ENCODE assay signal across 25 mouse cellular contexts in the genomic region with DNA sequence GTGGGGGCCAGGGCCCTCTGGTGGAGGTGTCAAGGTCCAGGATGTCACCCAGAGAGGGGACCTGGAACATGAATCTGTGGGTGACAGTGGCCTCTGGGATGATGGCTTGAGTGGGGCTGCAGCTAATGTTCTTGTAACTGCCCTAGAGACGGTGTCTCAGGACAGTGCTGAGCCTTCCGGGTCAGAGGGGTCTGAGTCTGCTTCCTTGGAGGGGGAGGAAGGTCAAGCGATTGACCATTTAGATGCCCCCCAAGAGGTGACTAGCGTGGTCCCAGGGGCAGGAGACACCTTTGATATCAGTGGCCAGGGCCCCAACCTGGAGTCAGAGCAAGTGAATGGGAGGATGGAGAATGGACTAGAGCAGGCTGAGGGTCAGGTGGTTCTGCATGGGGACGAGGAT. TPM values are rescaled to one million over a fixed set of nuclear protein-coding genes. Genes with fewer than 3 reads are reported as not detected.
DNase-seq lines count a peak whose midpoint lies in the region; ATAC-seq and TF ChIP-seq lines count a peak whose summit lies in the region.
"Had no signal": no experiment of that assay in that cellular context is flagged by ENCODE, and none has a peak within 500 bp of the region (broad histone marks: within the 10 kb centered on the region; RNA-seq: fewer than 3 reads in every experiment).

No protein-coding gene starts in this region.

- 0 out of 2 replicates have a peak overlapping the region, but pooled peaks have one; percentile 14 for H3K27ac ChIP-seq in forebrain, embryonic 13.5 days
- H3K27ac ChIP-seq in forebrain, postnatal 0 days (ENCODE audit: low read depth, low read length) = no peak overlapping the region
- peak overlapping the region; percentile 95; the same call in 1 of the 2 replicates for H3K27ac ChIP-seq in midbrain, embryonic 10.5 days (replicated peaks)
- no peak overlapping the region for H3K27ac ChIP-seq in midbrain, embryonic 14.5 days (replicated peaks; ENCODE audit: low read depth, low read length)
- no peak overlapping the region for H3K27ac ChIP-seq in neural tube, embryonic 11.5 days (ENCODE audit: low read depth, low read length)
- H3K27ac ChIP-seq in neural tube, embryonic 15.5 days (replicated peaks) = no peak overlapping the region
- H3K27ac ChIP-seq: embryonic facial prominence, embryonic 15.5 days; hindbrain, embryonic 14.5 days had no signal

- 86% methylated on average over 5 of the region's 5 CpGs for WGBS in forebrain, embryonic 13.5 days
- 84% methylated on average over 5 of the region's 5 CpGs for WGBS in forebrain, postnatal 0 days
- 79% methylated on average over 5 of the region's 5 CpGs for WGBS in midbrain, embryonic 10.5 days
- 87% methylated on average over 5 of the region's 5 CpGs for WGBS in midbrain, embryonic 14.5 days
- WGBS in neural tube, embryonic 11.5 days = 83% methylated on average over 5 of the region's 5 CpGs
- WGBS in neural tube, embryonic 15.5 days = 87% methylated on average over 5 of the region's 5 CpGs

- no peaks in the 10 kb centered on the region for H3K9me3 ChIP-seq in forebrain, embryonic 13.5 days (replicated peaks)
- H3K9me3 ChIP-seq in forebrain, postnatal 0 days (ENCODE audit: low read length) = no peaks in the 10 kb centered on the region
- H3K9me3 ChIP-seq in midbrain, embryonic 10.5 days (replicated peaks) = no peaks in the 10 kb centered on the region
- H3K9me3 ChIP-seq in midbrain, embryonic 14.5 days (ENCODE audit: control insufficient read depth, low read length) = no peaks in the 10 kb centered on the region
- H3K9me3 ChIP-seq in neural tube, embryonic 11.5 days (ENCODE audit: control insufficient read depth, low read length) = no peaks in the 10 kb centered on the region
- H3K9me3 ChIP-seq in neural tube, embryonic 15.5 days (replicated peaks) = no peaks in the 10 kb centered on the region
- H3K9me3 ChIP-seq: embryonic facial prominence, embryonic 15.5 days; heart, embryonic 10.5 days had no signal

- no peak overlapping the region for H3K9ac ChIP-seq in forebrain, embryonic 13.5 days
- H3K9ac ChIP-seq in forebrain, postnatal 0 days = no peak overlapping the region
- no peak overlapping the region for H3K9ac ChIP-seq in midbrain, embryonic 14.5 days (replicated peaks; ENCODE audit: low read length)
- H3K9ac ChIP-seq in neural tube, embryonic 11.5 days (ENCODE audit: low read length) = peak overlapping the region; percentile 22; the same call in 1 of the 2 replicates
- H3K9ac ChIP-seq in neural tube, embryonic 15.5 days (replicated peaks) = no peak overlapping the region
- H3K9ac ChIP-seq: embryonic facial prominence, embryonic 15.5 days; hindbrain, embryonic 14.5 days had no signal

- peaks cover 62% of the 10 kb centered on the region for H3K4me1 ChIP-seq in forebrain, embryonic 13.5 days
- peaks cover 7% of the 10 kb centered on the region; the same call in 1 of the 2 replicates for H3K4me1 ChIP-seq in forebrain, postnatal 0 days (ENCODE audit: insufficient read depth)
- H3K4me1 ChIP-seq in midbrain, embryonic 10.5 days = peaks cover 91% of the 10 kb centered on the region
- peaks cover 17% of the 10 kb centered on the region for H3K4me1 ChIP-seq in midbrain, embryonic 14.5 days (ENCODE audit: control insufficient read depth, insufficient read depth, low read length)
- peaks cover 47% of the 10 kb centered on the region for H3K4me1 ChIP-seq in neural tube, embryonic 11.5 days (ENCODE audit: control insufficient read depth, insufficient read depth, low read length)
- H3K4me1 ChIP-seq in neural tube, embryonic 15.5 days = peaks cover 47% of the 10 kb centered on the region

- no peaks in the 10 kb centered on the region for H3K27me3 ChIP-seq in forebrain, embryonic 13.5 days
- H3K27me3 ChIP-seq in forebrain, postnatal 0 days (ENCODE audit: insufficient read depth, low read length) = no peaks in the 10 kb centered on the region
- H3K27me3 ChIP-seq in midbrain, embryonic 10.5 days (ENCODE audit: low read depth, poor library complexity, severe bottlenecking) = no peaks in the 10 kb centered on the region; the same call in 1 of the 2 replicates
- H3K27me3 ChIP-seq in midbrain, embryonic 14.5 days (ENCODE audit: control insufficient read depth, insufficient read depth, low read length) = no peaks in the 10 kb centered on the region
- H3K27me3 ChIP-seq in neural tube, embryonic 11.5 days (ENCODE audit: control insufficient read depth, insufficient read depth, low read length) = no peaks in the 10 kb centered on the region
- H3K27me3 ChIP-seq in neural tube, embryonic 15.5 days (replicated peaks) = no peaks in the 10 kb centered on the region
- H3K27me3 ChIP-seq: embryonic facial prominence, embryonic 15.5 days; Patski had no signal

- H3K4me3 ChIP-seq in forebrain, embryonic 13.5 days = no peak overlapping the region
- H3K4me3 ChIP-seq in forebrain, postnatal 0 days (ENCODE audit: low read depth, low read length) = no peak overlapping the region
- 0 out of 2 replicates have a peak overlapping the region, but pooled peaks have one; percentile 2 for H3K4me3 ChIP-seq in midbrain, embryonic 10.5 days
- H3K4me3 ChIP-seq in midbrain, embryonic 14.5 days (replicated peaks; ENCODE audit: low read depth, low read length) = no peak overlapping the region
- H3K4me3 ChIP-seq in neural tube, embryonic 11.5 days (ENCODE audit: low read depth, low read length) = no peak overlapping the region
- no peak overlapping the region for H3K4me3 ChIP-seq in neural tube, embryonic 15.5 days (replicated peaks)
- H3K4me3 ChIP-seq: embryonic facial prominence, embryonic 15.5 days; erythroblast, embryonic 14.5 days; heart, embryonic 10.5 days had no signal

- H3K36me3 ChIP-seq in forebrain, embryonic 13.5 days (ENCODE audit: poor library complexity, severe bottlenecking) = peaks cover 62% of the 10 kb centered on the region
- H3K36me3 ChIP-seq in forebrain, postnatal 0 days (ENCODE audit: insufficient read depth) = no peaks in the 10 kb centered on the region
- peaks cover 74% of the 10 kb centered on the region for H3K36me3 ChIP-seq in midbrain, embryonic 10.5 days
- peaks cover 7% of the 10 kb centered on the region for H3K36me3 ChIP-seq in midbrain, embryonic 14.5 days (ENCODE audit: control insufficient read depth, insufficient read depth, low read length)
- H3K36me3 ChIP-seq in neural tube, embryonic 11.5 days (ENCODE audit: control insufficient read depth, insufficient read depth, low read length) = peaks cover 6% of the 10 kb centered on the region
- no peaks in the 10 kb centered on the region; the same call in 1 of the 2 replicates for H3K36me3 ChIP-seq in neural tube, embryonic 15.5 days

- DNase-seq in forebrain, postnatal 0 days = no peak
- DNase-seq in midbrain, embryonic 10.5 days (ENCODE audit: low spot score) = no peak
- DNase-seq in midbrain, embryonic 14.5 days = no peak
- DNase-seq in neural tube, embryonic 11.5 days (ENCODE audit: low spot score) = no peak
- no peak for DNase-seq in adrenal gland, adult 2 months
- DNase-seq: adrenal gland, adult 8-10 months; adrenal gland, postnatal 36 days; cerebellum, adult 2 months; cerebellum, postnatal 10 days; gastrocnemius, postnatal 10 days; heart, adult 18-20 months; heart, postnatal 10 days; heart, postnatal 4 days had no signal

- no peak overlapping the region for H3K4me2 ChIP-seq in forebrain, embryonic 13.5 days
- no peak overlapping the region for H3K4me2 ChIP-seq in forebrain, postnatal 0 days (ENCODE audit: low read depth)
- no peak overlapping the region for H3K4me2 ChIP-seq in midbrain, embryonic 14.5 days (ENCODE audit: low read length)
- H3K4me2 ChIP-seq in neural tube, embryonic 11.5 days (ENCODE audit: low read depth) = no peak overlapping the region
- H3K4me2 ChIP-seq in neural tube, embryonic 15.5 days = no peak overlapping the region
- H3K4me2 ChIP-seq: embryonic facial prominence, embryonic 15.5 days; hindbrain, embryonic 14.5 days had no signal

- no peak for ATAC-seq in forebrain, embryonic 13.5 days
- no peak for ATAC-seq in forebrain, postnatal 0 days
- no peak for ATAC-seq in midbrain, embryonic 14.5 days (ENCODE audit: low FRiP score, low TSS enrichment)
- ATAC-seq in neural tube, embryonic 11.5 days (ENCODE audit: insufficient read depth, low FRiP score, low TSS enrichment) = no peak
- ATAC-seq in neural tube, embryonic 15.5 days (ENCODE audit: low FRiP score) = no peak
- ATAC-seq: activated CD4-positive, CD25-positive, alpha-beta regulatory T cell, adult 4 months; forebrain, embryonic 14.5 days; inflammation-experienced regulatory T-cells, adult 6 months; Patski had no signal

- no peak for TF ChIP-seq CTCF in forebrain, postnatal 0 days (IDR thresholded peaks at IDR 0.05; ENCODE audit: low read depth)

RNA-seq across cellular contexts. Expression of a gene that starts 8.6 kb away (rescaled TPM):
- 76.3 and 79.9 TPM in 2 replicates for polyA plus RNA-seq in forebrain, embryonic 13.5 days (2015; fragmentation: Nextera tagmentation; extraction: Ambion mirVana)
- total RNA-seq in forebrain, postnatal 0 days (2014; rRNA removed) = 32.4 and 39.2 TPM in 2 replicates
- polyA plus RNA-seq in forebrain, postnatal 0 days (2015; fragmentation: Nextera tagmentation; extraction: Ambion mirVana) = 14.5 and 17.9 TPM in 2 replicates
- polyA plus RNA-seq in midbrain, embryonic 10.5 days (2016; fragmentation: Nextera tagmentation; extraction: Ambion mirVana) = 125 and 158 TPM in 2 replicates
- polyA plus RNA-seq in midbrain, embryonic 14.5 days (2014; fragmentation: Nextera tagmentation; extraction: Ambion mirVana) = 19.0 and 28.8 TPM in 2 replicates
- polyA plus RNA-seq in neural tube, embryonic 11.5 days (2014; fragmentation: Nextera tagmentation; extraction: Ambion mirVana) = 59.5 and 60.2 TPM in 2 replicates
- 22.5 and 22.8 TPM in 2 replicates for polyA plus RNA-seq in neural tube, embryonic 15.5 days (2015; fragmentation: Nextera tagmentation; extraction: Ambion mirVana)
- 1 to 10 TPM; 7.0 to 9.2 TPM for total RNA-seq in adrenal gland, adult 2 months (2021)
- 3.5 and 7.0 TPM in 2 replicates for polyA plus RNA-seq in adrenal gland, adult 2 months (2012; rRNA removed)
- polyA plus RNA-seq: activated CD4-positive, CD25-positive, alpha-beta regulatory T cell, adult 4 months; erythroblast, embryonic 14.5 days; inflammation-experienced regulatory T-cells, adult 6 months had no signal

RNA-seq across cellular contexts. Expression of a gene that starts 20.5 kb away (rescaled TPM):
- 9.5 and 9.6 TPM in 2 replicates for polyA plus RNA-seq in forebrain, embryonic 13.5 days (2015; fragmentation: Nextera tagmentation; extraction: Ambion mirVana)
- total RNA-seq in forebrain, postnatal 0 days (2014; rRNA removed) = 140 and 146 TPM in 2 replicates
- 99.1 and 133 TPM in 2 replicates for polyA plus RNA-seq in forebrain, postnatal 0 days (2015; fragmentation: Nextera tagmentation; extraction: Ambion mirVana)
- 0.41 and 0.86 TPM in 2 replicates for polyA plus RNA-seq in midbrain, embryonic 10.5 days (2016; fragmentation: Nextera tagmentation; extraction: Ambion mirVana)
- polyA plus RNA-seq in midbrain, embryonic 14.5 days (2014; fragmentation: Nextera tagmentation; extraction: Ambion mirVana) = 34.3 and 49.7 TPM in 2 replicates
- 0.31 and 0.72 TPM in 2 replicates for polyA plus RNA-seq in neural tube, embryonic 11.5 days (2014; fragmentation: Nextera tagmentation; extraction: Ambion mirVana)
- polyA plus RNA-seq in neural tube, embryonic 15.5 days (2015; fragmentation: Nextera tagmentation; extraction: Ambion mirVana) = 127 and 139 TPM in 2 replicates
- 10 to 100 TPM; 52.6 to 54.9 TPM for total RNA-seq in adrenal gland, adult 2 months (2021)
- 127 and 132 TPM in 2 replicates for polyA plus RNA-seq in adrenal gland, adult 2 months (2012; rRNA removed)
- polyA plus RNA-seq: activated CD4-positive, CD25-positive, alpha-beta regulatory T cell, adult 4 months; erythroblast, embryonic 14.5 days; inflammation-experienced regulatory T-cells, adult 6 months had no signal

RNA-seq across cellular contexts. Expression of a gene that starts 31.0 kb away (rescaled TPM):
- polyA plus RNA-seq in forebrain, embryonic 13.5 days (2015; fragmentation: Nextera tagmentation; extraction: Ambion mirVana) = 67.1 and 89.5 TPM in 2 replicates
- 16.8 and 17.4 TPM in 2 replicates for total RNA-seq in forebrain, postnatal 0 days (2014; rRNA removed)
- 24.7 and 28.1 TPM in 2 replicates for polyA plus RNA-seq in forebrain, postnatal 0 days (2015; fragmentation: Nextera tagmentation; extraction: Ambion mirVana)
- 562 and 684 TPM in 2 replicates for polyA plus RNA-seq in midbrain, embryonic 10.5 days (2016; fragmentation: Nextera tagmentation; extraction: Ambion mirVana)
- 28.3 and 42.4 TPM in 2 replicates for polyA plus RNA-seq in midbrain, embryonic 14.5 days (2014; fragmentation: Nextera tagmentation; extraction: Ambion mirVana)
- polyA plus RNA-seq in neural tube, embryonic 11.5 days (2014; fragmentation: Nextera tagmentation; extraction: Ambion mirVana) = 565 and 607 TPM in 2 replicates
- polyA plus RNA-seq in neural tube, embryonic 15.5 days (2015; fragmentation: Nextera tagmentation; extraction: Ambion mirVana) = 81.1 and 86.0 TPM in 2 replicates
- under 1 TPM; 0.52 to 0.72 TPM for total RNA-seq in adrenal gland, adult 2 months (2021)
- polyA plus RNA-seq in adrenal gland, adult 2 months (2012; rRNA removed) = 0.47 TPM in 1 of 2 replicates, not detected in the other
- total RNA-seq: heart, adult 18-20 months had no signal
- polyA plus RNA-seq: activated CD4-positive, CD25-positive, alpha-beta regulatory T cell, adult 4 months; erythroblast, embryonic 14.5 days; inflammation-experienced regulatory T-cells, adult 6 months had no signal

RNA-seq across cellular contexts. Expression of a gene that starts 47.9 kb away (rescaled TPM):
- 0.11 and 0.36 TPM in 2 replicates for polyA plus RNA-seq in forebrain, embryonic 13.5 days (2015; fragmentation: Nextera tagmentation; extraction: Ambion mirVana)
- 0.38 and 0.92 TPM in 2 replicates for total RNA-seq in forebrain, postnatal 0 days (2014; rRNA removed)
- 0.31 and 0.69 TPM in 2 replicates for polyA plus RNA-seq in forebrain, postnatal 0 days (2015; fragmentation: Nextera tagmentation; extraction: Ambion mirVana)
- polyA plus RNA-seq in midbrain, embryonic 10.5 days (2016; fragmentation: Nextera tagmentation; extraction: Ambion mirVana) = 0.10 TPM in 1 of 2 replicates, not detected in the other
- 0.47 and 0.57 TPM in 2 replicates for polyA plus RNA-seq in midbrain, embryonic 14.5 days (2014; fragmentation: Nextera tagmentation; extraction: Ambion mirVana)
- 0.14 TPM in 1 of 2 replicates, not detected in the other for polyA plus RNA-seq in neural tube, embryonic 11.5 days (2014; fragmentation: Nextera tagmentation; extraction: Ambion mirVana)
- 0.34 and 0.90 TPM in 2 replicates for polyA plus RNA-seq in neural tube, embryonic 15.5 days (2015; fragmentation: Nextera tagmentation; extraction: Ambion mirVana)
- total RNA-seq in adrenal gland, adult 2 months (2021) = not detected
- polyA plus RNA-seq in adrenal gland, adult 2 months (2012; rRNA removed) = 0.65 TPM in 1 of 2 replicates, not detected in the other
- total RNA-seq: adrenal gland, adult 8-10 months; adrenal gland, postnatal 36 days; CH12.LX; gastrocnemius, postnatal 10 days; heart, adult 18-20 months; heart, postnatal 10 days; heart, postnatal 4 days had no signal
- polyA plus RNA-seq: activated CD4-positive, CD25-positive, alpha-beta regulatory T cell, adult 4 months; embryonic facial prominence, embryonic 11.5 days; erythroblast, embryonic 14.5 days; forebrain, embryonic 14.5 days; inflammation-experienced regulatory T-cells, adult 6 months had no signal

RNA-seq across cellular contexts. Expression of a gene that starts 49.0 kb away (rescaled TPM):
- 20.7 and 22.7 TPM in 2 replicates for polyA plus RNA-seq in forebrain, embryonic 13.5 days (2015; fragmentation: Nextera tagmentation; extraction: Ambion mirVana)
- 19.3 and 31.8 TPM in 2 replicates for total RNA-seq in forebrain, postnatal 0 days (2014; rRNA removed)
- polyA plus RNA-seq in forebrain, postnatal 0 days (2015; fragmentation: Nextera tagmentation; extraction: Ambion mirVana) = 10.9 and 15.6 TPM in 2 replicates
- 18.6 and 21.6 TPM in 2 replicates for polyA plus RNA-seq in midbrain, embryonic 10.5 days (2016; fragmentation: Nextera tagmentation; extraction: Ambion mirVana)
- polyA plus RNA-seq in midbrain, embryonic 14.5 days (2014; fragmentation: Nextera tagmentation; extraction: Ambion mirVana) = 19.1 and 21.7 TPM in 2 replicates
- 14.5 and 16.9 TPM in 2 replicates for polyA plus RNA-seq in neural tube, embryonic 11.5 days (2014; fragmentation: Nextera tagmentation; extraction: Ambion mirVana)
- 19.3 and 19.7 TPM in 2 replicates for polyA plus RNA-seq in neural tube, embryonic 15.5 days (2015; fragmentation: Nextera tagmentation; extraction: Ambion mirVana)
- 10 to 100 TPM; 13.1 to 16.3 TPM for total RNA-seq in adrenal gland, adult 2 months (2021)
- 41.5 and 44.6 TPM in 2 replicates for polyA plus RNA-seq in adrenal gland, adult 2 months (2012; rRNA removed)

Comparison
In these comparisons a context has a peak if more than half of its experiments do, and no peak if none do; other contexts are left out.
1. H3K27ac ChIP-seq: peak in forebrain, embryonic 13.5 days (single experiment) and midbrain, embryonic 10.5 days (single experiment); none in forebrain, postnatal 0 days (single experiment), midbrain, embryonic 14.5 days (single experiment), neural tube, embryonic 11.5 days (single experiment) and neural tube, embryonic 15.5 days (single experiment).
2. RNA of a gene that starts 31.0 kb away (polyA plus RNA-seq): 562 to 684 TPM in midbrain, embryonic 10.5 days, 565 to 607 TPM in neural tube, embryonic 11.5 days, 81.1 to 86.0 TPM in neural tube, embryonic 15.5 days, 67.1 to 89.5 TPM in forebrain, embryonic 13.5 days, 28.3 to 42.4 TPM in midbrain, embryonic 14.5 days and 24.7 to 28.1 TPM in forebrain, postnatal 0 days; 0.47 TPM in adrenal gland, adult 2 months; every median in the first group is over 10 times any median in the second.